Mouse (Mus musculus) liver, embryonic 14.5 days (tissue): ENCODE measurements at regions not wholly inside any gene's neighbourhood (a gene's known extent, or its start where the extent isn't known, plus 50 kb on each side); places are given as distances from the start of the nearest gene placed in this dataset.

Experiments
- CTCF ChIP-seq: IDR thresholded peaks from 2 replicates; pipeline ENCODE4 v1.5.1; 2016; ENCODE audit warnings: antibody characterized with exemption, low read depth, control low read depth
- EP300 ChIP-seq: IDR thresholded peaks from 2 replicates; pipeline ENCODE4 v1.6.1; 2016; ENCODE audit warnings: antibody characterized with exemption, low read depth

- TF ChIP-seq EP300 (no peak), CTCF (no peak)
These were observed 457.5 kb downstream of the Ppargc1a start for GRCm38 (mm10) chr5:51110006-51110405.
